Mouse (Mus musculus) megakaryocyte, embryonic 14.5 days (primary cell): Measurements from ENCODE around the gene Sbk3.

ENCODE experiments used
- FLI1 ChIP-seq: IDR thresholded peaks from 2 replicates; pipeline ENCODE4 v1.6.1; 2012; ENCODE audit warnings: low read length, inconsistent platforms, mixed read lengths
- GATA1 ChIP-seq: IDR thresholded peaks from 3 replicates; pipeline ENCODE4 v1.6.1; 2012; ENCODE audit warnings: mixed read lengths, low read length, inconsistent platforms, borderline replicate concordance

- TF ChIP-seq GATA1 (no peak), FLI1 (no peak)
These were observed 55.1 kb downstream of the Sbk3 start for GRCm38 (mm10) chr7:4915669-4916416.
